Mouse (Mus musculus): ENCODE data around the gene Mbd4.

GRCm38 (mm10) chr6:115856361-115856745 lies 3.2 kb upstream of the Mbd4 start:
- TF ChIP-seq CTCF (IDR thresholded peaks at IDR 0.05; ENCODE audit: borderline replicate concordance, insufficient read depth, low read length) = no peak
- TF ChIP-seq POLR2A (IDR thresholded peaks at IDR 0.05; ENCODE audit: low read depth, low read length) = no peak
